Mouse (Mus musculus) liver, embryonic 13.5 days (tissue): ENCODE data around the gene Zfp213. TPM values are rescaled to one million over a fixed set of nuclear protein-coding genes. Genes with fewer than 3 reads are reported as not detected.
A peak's percentile ranks its signal among the peaks of the same experiment; 100 is the strongest.

Experiments used
- ATAC-seq: fragments of 200-750 bp; cut with Nextera tagmentation; 2 replicates; pipeline ENCODE4 v1.8.0; 2017; ENCODE audit warnings: low read depth, mild to moderate bottlenecking, moderate number of reproducible peaks, moderate library complexity
- DNase-seq: peaks from one replicate; pipeline ENCODE4 v3.0.0; 2022
- H3K27ac ChIP-seq: fragments of 300-500 bp; sonication (generic); 2 replicates; pipeline ENCODE4 v1.5.1; 2015; ENCODE audit warnings: moderate library complexity, mild to moderate bottlenecking, inconsistent platforms
- H3K27me3 ChIP-seq: fragments of 300-500 bp; sonication (generic); 2 replicates; pipeline ENCODE4 v1.6.1; 2015; ENCODE audit warnings: mild to moderate bottlenecking, inconsistent platforms
- H3K36me3 ChIP-seq: fragments of 300-500 bp; sonication (generic); 2 replicates; pipeline ENCODE4 v1.6.1; 2015; ENCODE audit warnings: mild to moderate bottlenecking, inconsistent platforms
- H3K4me1 ChIP-seq: fragments of 300-500 bp; sonication (generic); replicated peaks from 2 replicates; pipeline ENCODE4 v1.6.1; 2015; ENCODE audit warnings: inconsistent platforms
- H3K4me2 ChIP-seq: fragments of 300-500 bp; sonication (generic); 2 replicates; pipeline ENCODE4 v1.6.1; 2015; ENCODE audit warnings: inconsistent platforms, mild to moderate bottlenecking, moderate library complexity
- H3K4me3 ChIP-seq: fragments of 300-500 bp; sonication (generic); replicated peaks from 2 replicates; pipeline ENCODE4 v1.5.1; 2015; ENCODE audit warnings: mild to moderate bottlenecking, inconsistent platforms
- H3K9ac ChIP-seq: fragments of 300-500 bp; sonication (generic); 2 replicates; pipeline ENCODE4 v1.6.1; 2015; ENCODE audit warnings: mild to moderate bottlenecking, inconsistent platforms
- H3K9me3 ChIP-seq: fragments of 300-500 bp; sonication (generic); replicated peaks from 2 replicates; pipeline ENCODE4 v1.6.1; 2016; ENCODE audit warnings: inconsistent platforms
- WGBS: fragments of 180-500 bp; shearing (Covaris S2); methylation state at CpG from one replicate; pipeline ENCODE4 v1.1.7; 2015; ENCODE audit not compliant: insufficient replicate concordance; 5-methylcytosine and 5-hydroxymethylcytosine counted together
- polyA plus RNA-seq: library from polyadenylated mRNA; unstranded; fragments of >200 nt; fragmentation: Nextera tagmentation; extraction: Ambion mirVana; gene quantifications from 2 replicates; pipeline ENCODE4 v1.2.1, GENCODE M21; 2015

The Zfp213 gene
- 5.5 and 6.5 TPM in 2 replicates for polyA plus RNA-seq

DNA sequence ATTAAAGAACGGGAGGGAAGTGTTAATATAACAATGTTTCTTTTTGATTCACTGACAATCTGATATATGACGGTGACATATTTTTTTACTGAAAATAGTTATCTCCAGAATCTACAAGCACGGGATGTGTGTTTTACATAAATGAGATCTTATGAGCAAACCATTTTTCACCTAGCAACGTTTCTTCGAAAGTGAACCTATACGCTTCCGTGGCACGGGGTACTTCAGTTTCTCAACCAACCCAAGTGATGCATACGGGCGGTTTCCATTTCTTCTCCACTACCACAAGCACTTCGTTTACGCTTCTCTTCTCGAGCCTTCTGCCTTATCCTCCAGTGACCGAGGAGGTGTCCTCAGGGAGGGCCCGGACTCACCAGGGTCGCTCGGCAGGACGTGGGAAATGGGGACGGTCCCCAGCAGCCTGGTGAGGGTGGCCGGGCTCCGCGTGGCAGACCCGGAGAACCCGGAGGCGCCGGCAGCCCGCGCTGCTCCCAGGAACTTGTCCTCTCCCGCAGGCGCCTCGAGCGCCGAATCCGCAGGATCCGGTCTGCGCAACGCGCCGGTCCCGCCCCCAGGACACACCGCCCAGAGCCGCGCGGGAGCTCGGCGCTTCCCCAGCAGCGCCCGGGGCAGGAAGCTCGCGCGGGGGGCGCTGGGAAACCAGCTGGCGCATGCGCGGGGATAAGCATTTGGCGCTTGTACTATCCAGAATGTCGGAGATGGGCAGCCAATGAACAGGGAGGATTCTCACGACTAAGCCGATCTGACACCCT is at the start of gene Zfp213:
Gene Zfp213, minus strand, starts transcription at position 644 of the 773 bp plus-strand sequence.
- under 1% methylated on average over 59 of the region's 59 CpGs for WGBS
- peak; percentile 97 for ATAC-seq
- peak within 1 kb of the TSS; percentile 93 for H3K27ac ChIP-seq
- no peaks in the 10 kb centered on the region for H3K27me3 ChIP-seq
- H3K9ac ChIP-seq, result peak within 1 kb of the TSS; percentile 94
- no peaks in the 10 kb centered on the region for H3K9me3 ChIP-seq
- DNase-seq, result peak; percentile 93
- peaks cover 20% of the 10 kb centered on the region for H3K4me1 ChIP-seq
- peaks cover 20% of the 10 kb centered on the region for H3K36me3 ChIP-seq
- H3K4me2 ChIP-seq, result peak within 1 kb of the TSS; percentile 84
- H3K4me3 ChIP-seq, result peak within 1 kb of the TSS; percentile 84

DNA sequence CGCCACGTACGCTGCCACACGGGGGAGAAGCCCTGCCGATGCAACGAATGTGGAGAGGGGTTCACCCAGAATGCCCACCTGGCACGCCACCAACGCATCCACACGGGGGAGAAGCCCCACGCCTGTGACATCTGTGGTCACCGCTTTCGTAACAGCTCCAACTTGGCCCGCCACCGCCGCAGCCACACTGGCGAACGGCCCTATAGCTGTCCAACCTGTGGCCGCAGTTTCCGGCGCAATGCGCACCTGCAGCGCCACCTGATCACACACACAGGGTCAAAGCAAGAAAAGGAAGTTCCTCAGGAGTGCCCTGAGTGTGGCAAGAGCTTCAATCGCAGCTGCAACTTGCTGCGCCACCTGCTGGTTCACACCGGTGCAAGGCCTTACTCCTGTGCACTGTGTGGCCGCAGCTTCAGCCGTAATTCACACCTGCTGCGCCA is 46.3 kb upstream of the Zfp213 start:
- 72% methylated on average over 28 of the region's 28 CpGs for WGBS
- Histone ChIP-seq H3K27me3 (no peaks in the 10 kb centered on the region), H3K4me1 (no peaks in the 10 kb centered on the region), H3K36me3 (no peaks in the 10 kb centered on the region), H3K9me3 (no peaks in the 10 kb centered on the region), H3K27ac (no peak overlapping the region), H3K4me2 (no peak overlapping the region), H3K4me3 (no peak overlapping the region), H3K9ac (no peak overlapping the region)
- ATAC-seq (no peak; the same call in 1 of the 2 replicates), DNase-seq (no peak)

DNA sequence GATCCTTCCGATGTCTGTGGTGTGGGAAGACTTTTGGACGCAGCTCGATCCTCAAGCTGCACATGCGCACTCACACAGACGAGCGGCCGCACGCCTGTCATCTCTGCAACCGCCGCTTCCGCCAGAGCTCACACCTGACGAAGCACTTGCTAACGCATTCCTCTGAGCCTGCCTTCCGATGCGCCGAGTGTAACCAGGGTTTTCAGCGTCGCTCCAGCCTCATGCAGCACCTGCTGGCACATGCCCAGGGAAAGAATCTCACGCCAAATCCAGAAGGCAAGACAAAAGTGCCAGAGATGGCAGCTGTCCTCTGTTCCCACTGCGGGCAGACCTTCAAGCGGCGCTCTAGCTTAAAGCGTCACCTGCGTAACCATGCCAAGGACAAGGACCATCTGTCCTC is 45.6 kb upstream of the Zfp213 start:
- no peaks in the 10 kb centered on the region for H3K27me3 ChIP-seq
- WGBS, result 84% methylated on average over 24 of the region's 24 CpGs

DNA sequence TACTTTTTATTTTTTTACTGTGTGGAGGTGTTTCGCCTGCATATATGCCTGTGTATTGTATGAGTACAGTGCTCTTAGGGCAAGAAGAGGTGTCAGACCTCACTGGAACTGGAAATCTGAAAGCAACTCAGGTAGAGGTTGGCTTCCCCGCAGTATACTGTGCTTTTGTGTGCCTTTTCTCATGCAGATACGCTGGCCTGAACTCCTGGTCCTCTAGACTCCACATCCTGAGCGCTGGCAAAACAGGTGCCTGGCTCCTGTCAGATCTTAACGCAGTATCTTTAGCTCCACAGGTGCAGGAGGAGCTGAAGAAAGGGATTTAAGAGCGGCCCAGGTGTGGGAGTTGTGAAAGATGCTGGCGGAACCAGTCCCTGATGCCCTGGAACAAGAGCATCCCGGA is 41.2 kb upstream of the Zfp213 start:
- Histone ChIP-seq H3K27me3 (no peaks in the 10 kb centered on the region), H3K4me3 (no peak overlapping the region), H3K9me3 (no peaks in the 10 kb centered on the region), H3K4me1 (peaks cover 2% of the 10 kb centered on the region), H3K4me2 (no peak overlapping the region), H3K9ac (no peak overlapping the region), H3K36me3 (no peaks in the 10 kb centered on the region), H3K27ac (no peak overlapping the region)
- 65% methylated on average over 8 of the region's 8 CpGs for WGBS
- no peak for ATAC-seq
- no peak for DNase-seq

More for the DNA sequence above, 45.6 kb upstream of the Zfp213 start:
- DNase-seq (no peak), ATAC-seq (no peak)
- Histone ChIP-seq H3K36me3 (no peaks in the 10 kb centered on the region), H3K4me3 (no peak overlapping the region), H3K9ac (no peak overlapping the region), H3K4me2 (no peak overlapping the region), H3K9me3 (no peaks in the 10 kb centered on the region), H3K4me1 (no peaks in the 10 kb centered on the region), H3K27ac (no peak overlapping the region)

DNA sequence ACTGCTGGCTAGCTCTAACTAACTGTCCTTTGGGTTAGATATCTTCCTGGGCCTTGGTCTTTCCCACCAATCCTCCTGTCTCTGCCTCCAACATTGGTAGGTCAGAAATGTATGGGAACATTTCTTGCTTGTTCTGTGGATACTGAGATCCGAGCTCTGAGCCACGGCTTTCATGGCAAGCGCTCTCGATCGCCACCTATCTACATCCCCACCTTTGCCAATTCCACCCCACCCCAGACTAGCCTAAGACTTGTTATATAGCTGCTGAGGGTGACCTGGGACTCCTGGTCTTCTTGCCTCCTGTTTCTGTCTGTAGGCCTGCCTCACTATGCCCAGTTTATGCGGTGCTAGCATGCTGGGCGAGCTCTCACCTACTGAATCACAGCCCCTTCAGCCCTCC is 40.4 kb upstream of the Zfp213 start:
- Histone ChIP-seq H3K27me3 (no peaks in the 10 kb centered on the region), H3K4me3 (no peak overlapping the region), H3K4me2 (no peak overlapping the region), H3K27ac (no peak overlapping the region), H3K9ac (no peak overlapping the region), H3K9me3 (no peaks in the 10 kb centered on the region), H3K4me1 (peaks cover 10% of the 10 kb centered on the region), H3K36me3 (no peaks in the 10 kb centered on the region)
- ATAC-seq, result no peak
- no peak for DNase-seq
- WGBS, result 60% methylated on average over 7 of the region's 7 CpGs

DNA sequence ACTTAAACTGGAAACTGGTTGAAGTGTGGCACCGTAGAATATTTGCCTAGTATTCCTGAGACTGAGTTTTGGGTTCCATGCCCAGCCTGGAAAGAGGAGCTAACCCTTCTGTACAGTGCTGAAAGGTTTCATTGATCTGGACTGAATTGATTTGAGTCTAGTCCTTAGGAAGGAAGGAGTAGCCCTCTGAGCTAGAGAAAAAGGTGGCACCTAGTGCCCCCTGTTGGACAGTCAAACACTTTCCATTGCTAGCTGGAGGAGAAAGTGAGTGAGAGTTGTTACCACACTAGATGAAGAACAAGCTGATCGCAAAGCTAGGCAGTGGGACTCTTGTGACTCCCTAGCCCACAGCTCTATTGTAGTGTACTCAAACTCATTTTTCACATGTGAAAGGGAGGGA is 39.5 kb upstream of the Zfp213 start:
- no peak overlapping the region for H3K4me3 ChIP-seq
- no peak for DNase-seq
- WGBS, result 41% methylated on average over 2 of the region's 2 CpGs

DNA sequence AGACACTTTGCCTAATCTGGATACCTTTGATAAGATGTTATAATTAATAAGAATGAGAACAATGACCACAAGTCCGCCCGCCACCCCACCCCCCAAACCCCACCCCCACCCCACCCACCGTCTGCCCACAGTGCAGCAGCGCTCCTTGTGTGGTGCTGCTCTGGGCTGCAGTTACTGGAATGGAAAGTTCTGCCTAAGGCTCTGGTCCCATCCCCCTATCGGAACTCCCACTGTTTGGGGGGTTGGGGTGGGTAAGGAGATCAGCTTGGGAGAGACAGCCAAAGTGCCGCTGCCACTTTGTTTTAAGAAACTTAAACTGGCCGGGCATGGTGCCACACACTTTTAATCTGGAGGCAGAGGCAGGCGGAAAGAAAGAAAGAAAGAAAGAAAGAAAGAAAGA is 39.0 kb upstream of the Zfp213 start:
- Histone ChIP-seq H3K4me1 (peaks cover 22% of the 10 kb centered on the region), H3K9me3 (no peaks in the 10 kb centered on the region), H3K27ac (no peak overlapping the region), H3K36me3 (no peaks in the 10 kb centered on the region), H3K9ac (no peak overlapping the region), H3K4me2 (no peak overlapping the region), H3K27me3 (no peaks in the 10 kb centered on the region), H3K4me3 (no peak overlapping the region)
- ATAC-seq (no peak), DNase-seq (no peak)
- 26% methylated on average over 8 of the region's 8 CpGs for WGBS

More for the DNA sequence above, 39.5 kb upstream of the Zfp213 start:
- Histone ChIP-seq H3K9me3 (no peaks in the 10 kb centered on the region), H3K36me3 (no peaks in the 10 kb centered on the region), H3K4me2 (no peak overlapping the region), H3K9ac (no peak overlapping the region), H3K27me3 (no peaks in the 10 kb centered on the region), H3K4me1 (peaks cover 18% of the 10 kb centered on the region), H3K27ac (no peak overlapping the region)
- no peak for ATAC-seq

DNA sequence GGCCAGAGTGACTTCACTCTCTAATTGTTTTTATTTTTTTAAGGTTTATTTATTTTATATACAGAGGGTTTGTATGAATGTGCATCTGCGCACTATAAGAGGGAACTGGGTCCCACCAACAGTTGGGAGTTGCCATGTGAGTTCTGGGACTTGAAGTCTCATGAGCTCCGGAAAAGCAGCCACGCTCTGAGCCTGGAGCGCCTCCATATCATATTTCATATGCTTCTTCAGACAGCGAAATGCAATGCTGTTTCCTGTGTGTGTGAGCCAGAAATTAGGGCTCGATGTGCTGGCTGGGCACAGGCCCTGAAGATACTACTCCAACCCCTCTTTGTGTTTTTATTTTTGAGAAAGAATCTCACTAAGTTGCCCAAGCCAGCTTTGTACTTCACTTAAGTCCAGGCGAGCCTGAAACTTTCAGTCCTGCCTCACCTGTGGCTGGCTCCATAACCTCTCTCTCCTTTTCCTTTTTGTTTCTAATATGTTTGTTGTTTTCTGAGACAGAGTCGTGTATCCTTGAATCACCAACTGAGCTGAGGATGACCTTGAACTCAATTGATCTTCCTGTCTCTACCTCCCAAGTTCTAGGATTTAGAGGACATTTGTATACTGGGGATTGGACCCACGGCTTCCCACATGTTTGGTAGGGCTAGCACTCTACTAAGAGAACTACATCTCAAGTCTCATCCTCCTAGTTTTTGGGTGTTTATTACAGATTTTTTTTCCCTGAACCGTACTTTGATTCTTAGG is 38.0 kb upstream of the Zfp213 start:
- peaks cover 22% of the 10 kb centered on the region for H3K4me1 ChIP-seq
- ATAC-seq (no peak), DNase-seq (no peak)
- H3K36me3 ChIP-seq, result no peaks in the 10 kb centered on the region
- H3K4me2 ChIP-seq, result no peak overlapping the region
- H3K27me3 ChIP-seq, result no peaks in the 10 kb centered on the region
- 54% methylated on average over 10 of the region's 10 CpGs for WGBS
- no peak overlapping the region for H3K27ac ChIP-seq
- H3K9me3 ChIP-seq, result no peaks in the 10 kb centered on the region
- H3K9ac ChIP-seq, result no peak overlapping the region
- H3K4me3 ChIP-seq, result no peak overlapping the region

DNA sequence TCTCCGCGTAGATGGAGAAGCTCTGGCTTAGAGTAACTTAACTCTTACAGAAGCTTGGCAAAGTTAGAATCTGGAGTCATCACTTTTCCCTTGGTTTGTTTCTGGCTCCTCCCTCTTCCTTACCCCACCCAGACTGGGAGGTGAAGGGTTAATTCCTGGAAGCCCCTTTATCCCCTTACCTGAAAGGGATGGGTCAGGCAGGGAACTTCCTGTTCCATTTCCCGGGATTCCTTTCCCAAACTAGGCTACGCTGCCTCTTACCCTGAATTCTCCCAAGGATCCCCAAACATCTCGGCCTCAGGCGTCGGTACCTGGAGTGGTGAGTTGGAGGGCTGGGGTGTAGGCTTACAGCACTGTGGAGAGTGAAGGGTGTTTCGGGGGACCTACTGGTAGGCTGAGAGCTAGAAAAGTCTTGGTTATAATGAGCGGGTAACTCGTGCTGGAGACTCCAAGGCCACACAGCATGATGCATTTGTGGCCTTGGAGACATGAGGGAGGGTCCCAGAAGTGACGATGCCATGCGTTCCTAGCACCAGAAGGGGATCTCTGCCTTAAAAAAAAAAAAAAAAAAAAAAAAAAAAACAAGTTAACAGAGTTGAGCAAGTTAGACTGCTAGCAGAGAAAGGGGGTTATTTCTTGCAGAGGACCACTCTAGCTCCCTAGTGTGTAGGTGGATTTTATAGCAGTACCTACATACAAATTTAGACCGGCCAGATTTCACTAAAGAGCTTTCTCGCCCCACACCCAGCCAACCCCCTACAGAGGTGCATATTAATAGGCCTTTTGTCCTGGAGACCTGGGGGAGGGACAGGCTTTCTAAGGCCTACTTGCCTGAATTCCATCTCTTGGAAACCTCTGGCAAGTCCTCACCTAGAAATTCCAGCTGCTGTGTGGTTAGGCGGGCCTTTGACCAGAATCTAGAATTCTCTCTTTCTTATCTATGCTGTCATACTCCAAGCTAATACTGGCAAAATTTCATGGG is 36.9 kb upstream of the Zfp213 start, which contains the start of gene Zscan10:
Gene Zscan10, plus strand, starts transcription at position 216 of the 982 bp plus-strand sequence.
- DNase-seq (no peak), ATAC-seq (no peak)
- no peaks in the 10 kb centered on the region for H3K9me3 ChIP-seq
- peak within 1 kb of the TSS; percentile 66 for H3K9ac ChIP-seq
- peak within 1 kb of the TSS; percentile 73 for H3K4me2 ChIP-seq
- 69% methylated on average over 15 of the region's 15 CpGs for WGBS
- H3K36me3 ChIP-seq, result no peaks in the 10 kb centered on the region
- peaks cover 22% of the 10 kb centered on the region for H3K4me1 ChIP-seq
- no peaks in the 10 kb centered on the region for H3K27me3 ChIP-seq
- peak within 1 kb of the TSS; percentile 58 for H3K4me3 ChIP-seq
- H3K27ac ChIP-seq, result no peak within 1 kb of the TSS; the same call in 1 of the 2 replicates

DNA sequence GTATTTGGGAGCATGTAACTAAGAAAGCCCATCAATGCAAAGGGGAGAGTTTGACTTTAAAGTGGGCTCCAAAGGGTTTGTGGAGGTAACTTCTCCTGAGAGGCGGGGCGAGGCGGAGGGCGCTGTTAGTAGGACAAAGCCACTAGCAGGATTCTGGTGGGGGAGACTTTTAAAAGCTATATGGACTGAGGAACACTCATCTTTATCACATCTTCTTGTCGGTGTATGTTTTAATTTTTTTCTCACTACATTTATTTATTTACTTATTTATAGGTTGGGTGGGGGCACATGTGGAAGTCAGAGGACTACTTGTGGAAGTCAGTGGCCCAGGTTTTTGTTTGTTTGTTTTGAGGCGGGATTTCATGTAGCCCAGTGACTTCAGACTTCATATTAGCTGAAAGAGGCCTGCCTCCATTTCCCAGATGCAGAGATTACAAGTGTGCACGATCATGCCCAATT is 35.6 kb upstream of the Zfp213 start:
- 22% methylated on average over 7 of the region's 7 CpGs for WGBS
- Histone ChIP-seq H3K9me3 (no peaks in the 10 kb centered on the region), H3K9ac (peak overlapping the region; percentile 66), H3K4me1 (peaks cover 22% of the 10 kb centered on the region), H3K36me3 (no peaks in the 10 kb centered on the region), H3K27me3 (no peaks in the 10 kb centered on the region), H3K27ac (peak overlapping the region; percentile 69), H3K4me2 (peak overlapping the region; percentile 73), H3K4me3 (peak overlapping the region; percentile 58)
- ATAC-seq (peak; percentile 1; the same call in 1 of the 2 replicates), DNase-seq (peak; percentile 54)
